Mouse (Mus musculus): ENCODE data around the gene Crcp. TPM values are rescaled to one million over a fixed set of nuclear protein-coding genes. Genes with fewer than 3 reads are reported as not detected.

Crcp gene
- polyA plus RNA-seq, 1 experiment: 17.0 TPM

GRCm38 (mm10) chr5:129997700-129998099 lies 31.4 kb upstream of the Crcp start:
- Histone ChIP-seq H3K27me3 (ENCODE audit: control insufficient read depth, insufficient read depth, low read length) (no peaks in the 10 kb centered on the region), H3K27ac (ENCODE audit: control insufficient read depth, insufficient read depth, low read length) (no peak overlapping the region), H3K4me1 (replicated peaks; ENCODE audit: control insufficient read depth, insufficient read depth, low read length) (peaks cover 8% of the 10 kb centered on the region), H3K36me3 (ENCODE audit: control insufficient read depth, insufficient read depth, low read length) (0 out of 2 replicates have a peak, but pooled peaks cover 4% of the 10 kb centered on the region), H3K4me3 (ENCODE audit: control insufficient read depth, insufficient read depth, low read length) (no peak overlapping the region)
- 60% methylated on average over 19 of the region's 19 CpGs for WGBS
- DNase-seq: no peak
- no peak for TF ChIP-seq POLR2A (IDR thresholded peaks at IDR 0.05; ENCODE audit: control insufficient read depth, extremely low read depth, insufficient read depth, low read length, poor library complexity)
- TF ChIP-seq CTCF (IDR thresholded peaks at IDR 0.05; ENCODE audit: borderline replicate concordance, control insufficient read depth, extremely low read depth, insufficient read depth, low read length, poor library complexity): no peak

- Histone ChIP-seq H3K4me1 (replicated peaks; ENCODE audit: control insufficient read depth, insufficient read depth, low read length) (peaks cover 14% of the 10 kb centered on the region), H3K27ac (ENCODE audit: control insufficient read depth, insufficient read depth, low read length) (no peak overlapping the region), H3K4me3 (ENCODE audit: control insufficient read depth, insufficient read depth, low read length) (no peak overlapping the region), H3K27me3 (ENCODE audit: control insufficient read depth, insufficient read depth, low read length) (no peaks in the 10 kb centered on the region), H3K36me3 (ENCODE audit: control insufficient read depth, insufficient read depth, low read length) (no peaks in the 10 kb centered on the region)
- WGBS: 53% methylated on average over 4 of the region's 4 CpGs
- DNase-seq: peak; percentile 60
- TF ChIP-seq CTCF (IDR thresholded peaks at IDR 0.05; ENCODE audit: borderline replicate concordance, control insufficient read depth, extremely low read depth, insufficient read depth, low read length, poor library complexity) (peak; percentile 71; the same call in 1 of the 2 replicates), POLR2A (IDR thresholded peaks at IDR 0.05; ENCODE audit: control insufficient read depth, extremely low read depth, insufficient read depth, low read length, poor library complexity) (no peak)
These were observed 30.0 kb upstream of the Crcp start for GRCm38 (mm10) chr5:129999097-129999496.

- WGBS: 84% methylated on average over 12 of the region's 12 CpGs
- TF ChIP-seq POLR2A (IDR thresholded peaks at IDR 0.05; ENCODE audit: control insufficient read depth, extremely low read depth, insufficient read depth, low read length, poor library complexity) (no peak), CTCF (IDR thresholded peaks at IDR 0.05; ENCODE audit: borderline replicate concordance, control insufficient read depth, extremely low read depth, insufficient read depth, low read length, poor library complexity) (no peak)
- H3K27ac ChIP-seq (ENCODE audit: control insufficient read depth, insufficient read depth, low read length): no peak overlapping the region
- H3K36me3 ChIP-seq (ENCODE audit: control insufficient read depth, insufficient read depth, low read length): no peaks in the 10 kb centered on the region
- peaks cover 14% of the 10 kb centered on the region for H3K4me1 ChIP-seq (replicated peaks; ENCODE audit: control insufficient read depth, insufficient read depth, low read length)
- no peak for DNase-seq
- no peaks in the 10 kb centered on the region for H3K27me3 ChIP-seq (ENCODE audit: control insufficient read depth, insufficient read depth, low read length)
- H3K4me3 ChIP-seq (ENCODE audit: control insufficient read depth, insufficient read depth, low read length): no peak overlapping the region
These were observed 28.4 kb upstream of the Crcp start for GRCm38 (mm10) chr5:130000735-130001134.

GRCm38 (mm10) chr5:130001356-130001987 lies 27.6 kb upstream of the Crcp start:
- TF ChIP-seq CTCF (IDR thresholded peaks at IDR 0.05; ENCODE audit: borderline replicate concordance, control insufficient read depth, extremely low read depth, insufficient read depth, low read length, poor library complexity) (no peak), POLR2A (IDR thresholded peaks at IDR 0.05; ENCODE audit: control insufficient read depth, extremely low read depth, insufficient read depth, low read length, poor library complexity) (no peak)
- H3K4me3 ChIP-seq (ENCODE audit: control insufficient read depth, insufficient read depth, low read length): peak overlapping the region; percentile 75
- H3K27ac ChIP-seq (ENCODE audit: control insufficient read depth, insufficient read depth, low read length): no peak overlapping the region
- H3K27me3 ChIP-seq (ENCODE audit: control insufficient read depth, insufficient read depth, low read length): no peaks in the 10 kb centered on the region
- no peak for DNase-seq
- peaks cover 14% of the 10 kb centered on the region for H3K4me1 ChIP-seq (replicated peaks; ENCODE audit: control insufficient read depth, insufficient read depth, low read length)
- WGBS: 5% methylated on average over 5 of the region's 5 CpGs
- no peaks in the 10 kb centered on the region for H3K36me3 ChIP-seq (ENCODE audit: control insufficient read depth, insufficient read depth, low read length)

- under 1% methylated on average over 39 of the region's 39 CpGs for WGBS
- H3K36me3 ChIP-seq (ENCODE audit: control insufficient read depth, insufficient read depth, low read length): no peaks in the 10 kb centered on the region
These were observed 26.6 kb upstream of the Crcp start, which contains the start of gene Gusb for GRCm38 (mm10) chr5:130002301-130003146. Gene Gusb, minus strand, starts transcription at chr5:130003049.

GRCm38 (mm10) chr5:130003229-130003628 lies 25.9 kb upstream of the Crcp start:
- TF ChIP-seq POLR2A (IDR thresholded peaks at IDR 0.05; ENCODE audit: control insufficient read depth, extremely low read depth, insufficient read depth, low read length, poor library complexity): no peak
- 76% methylated on average over 7 of the region's 7 CpGs for WGBS
- H3K27me3 ChIP-seq (ENCODE audit: control insufficient read depth, insufficient read depth, low read length): no peaks in the 10 kb centered on the region
- H3K4me3 ChIP-seq (ENCODE audit: control insufficient read depth, insufficient read depth, low read length): no peak overlapping the region
- H3K27ac ChIP-seq (ENCODE audit: control insufficient read depth, insufficient read depth, low read length): no peak overlapping the region
- H3K4me1 ChIP-seq (replicated peaks; ENCODE audit: control insufficient read depth, insufficient read depth, low read length): peaks cover 14% of the 10 kb centered on the region
- DNase-seq: no peak
- H3K36me3 ChIP-seq (ENCODE audit: control insufficient read depth, insufficient read depth, low read length): no peaks in the 10 kb centered on the region

More at GRCm38 (mm10) chr5:130002301-130003146, 26.6 kb upstream of the Crcp start, which contains the start of gene Gusb:
- peak within 1 kb of the TSS; percentile 75 for H3K4me3 ChIP-seq (ENCODE audit: control insufficient read depth, insufficient read depth, low read length)
- H3K27me3 ChIP-seq (ENCODE audit: control insufficient read depth, insufficient read depth, low read length): no peaks in the 10 kb centered on the region
- TF ChIP-seq CTCF (IDR thresholded peaks at IDR 0.05; ENCODE audit: borderline replicate concordance, control insufficient read depth, extremely low read depth, insufficient read depth, low read length, poor library complexity) (no peak), POLR2A (IDR thresholded peaks at IDR 0.05; ENCODE audit: control insufficient read depth, extremely low read depth, insufficient read depth, low read length, poor library complexity) (peak; percentile 50; the same call in 1 of the 2 replicates)
- no peak within 1 kb of the TSS for H3K27ac ChIP-seq (ENCODE audit: control insufficient read depth, insufficient read depth, low read length)
- H3K4me1 ChIP-seq (replicated peaks; ENCODE audit: control insufficient read depth, insufficient read depth, low read length): peaks cover 14% of the 10 kb centered on the region
- peak; percentile 67 for DNase-seq
